Mouse (Mus musculus) lung, embryonic 14.5 days (tissue): ENCODE measurements around the gene Hist1h4k. TPM values are rescaled to one million over a fixed set of nuclear protein-coding genes. Genes with fewer than 3 reads are reported as not detected.
"Not testable (repeated sequence)": the region's sequence is repeated elsewhere in the genome, so short reads cannot be mapped to it uniquely, and the experiment has no call there.

ENCODE experiments used
- ATAC-seq: fragments of 200-750 bp; cut with Nextera tagmentation; 2 replicates; pipeline ENCODE4 v1.8.0; 2017; ENCODE audit warnings: mild to moderate bottlenecking, moderate TSS enrichment, moderate library complexity; ENCODE audit not compliant: insufficient read depth
- DNase-seq: peaks from one replicate; pipeline ENCODE4 v3.0.0-alpha.2; 2015
- H3K27ac ChIP-seq: fragments of 300-500 bp; sonication (generic); 2 replicates; pipeline ENCODE4 v1.5.1; 2014; ENCODE audit warnings: low read depth, mild to moderate bottlenecking, moderate library complexity
- H3K27me3 ChIP-seq: fragments of 300-500 bp; sonication (generic); 2 replicates; pipeline ENCODE4 v1.6.1; 2014; ENCODE audit warnings: low read length, control low read depth; ENCODE audit not compliant: insufficient read depth
- H3K36me3 ChIP-seq: fragments of 300-500 bp; sonication (generic); 2 replicates; pipeline ENCODE4 v1.6.1; 2014; ENCODE audit warnings: control low read depth; ENCODE audit not compliant: insufficient read depth
- H3K4me1 ChIP-seq: fragments of 300-500 bp; sonication (generic); 2 replicates; pipeline ENCODE4 v1.6.1; 2014; ENCODE audit warnings: antibody characterized with exemption, control low read depth; ENCODE audit not compliant: insufficient read depth
- H3K4me2 ChIP-seq: fragments of 300-500 bp; sonication (generic); 2 replicates; pipeline ENCODE4 v1.6.1; 2014; ENCODE audit warnings: mild to moderate bottlenecking
- H3K4me3 ChIP-seq: fragments of 300-500 bp; sonication (generic); 2 replicates; pipeline ENCODE4 v1.5.1; 2014; ENCODE audit warnings: low read depth, low read length
- H3K9ac ChIP-seq: fragments of 300-500 bp; sonication (generic); 2 replicates; pipeline ENCODE4 v1.6.1; 2014
- H3K9me3 ChIP-seq: fragments of 300-500 bp; sonication (generic); 2 replicates; pipeline ENCODE4 v1.6.1; 2016; ENCODE audit warnings: low read depth, low read length, control low read depth
- CTCF ChIP-seq: IDR thresholded peaks from 2 replicates; pipeline ENCODE4 v1.5.1; 2016; ENCODE audit warnings: antibody characterized with exemption, low read depth
- WGBS: fragments of 180-500 bp; shearing (Covaris S2); extraction: QIAGEN DNeasy Blood & Tissue Kit; methylation state at CpG from one replicate; pipeline ENCODE4 v1.1.7; 2014; 5-methylcytosine and 5-hydroxymethylcytosine counted together
- polyA plus RNA-seq: library from polyadenylated mRNA; unstranded; fragments of >200 nt; fragmentation: Nextera tagmentation; extraction: Ambion mirVana; gene quantifications from 2 replicates; pipeline ENCODE4 v1.2.1, GENCODE M21; 2014

Gene Hist1h4k
- polyA plus RNA-seq: 6.4 and 8.8 TPM in 2 replicates

- Histone ChIP-seq H3K4me3 (peak within 1 kb of the TSS; percentile 57), H3K27ac (peak within 1 kb of the TSS; percentile 98), H3K9ac (peak within 1 kb of the TSS; percentile 82), H3K4me2 (peak within 1 kb of the TSS; percentile 84)
- not testable (repeated sequence) for H3K36me3 ChIP-seq, H3K4me1 ChIP-seq, H3K9me3 ChIP-seq, H3K27me3 ChIP-seq
- WGBS: under 1% methylated on average over 42 of the region's 56 CpGs
- peak; percentile 85 for ATAC-seq
- DNase-seq: peak; percentile 98
Observed at GRCm38 (mm10) chr13:21750159-21751017, at the start of gene Hist1h4k. Hist1h4k (minus strand) TSS chr13:21750505.

- H3K36me3 ChIP-seq, ATAC-seq, H3K9ac ChIP-seq, H3K4me3 ChIP-seq, H3K4me2 ChIP-seq, H3K4me1 ChIP-seq, DNase-seq, H3K27me3 ChIP-seq, H3K27ac ChIP-seq, H3K9me3 ChIP-seq: not testable (repeated sequence)
Observed at GRCm38 (mm10) chr13:21797163-21797562, 46.9 kb upstream of the Hist1h4k start.

- WGBS: 88% methylated on average over 7 of the region's 7 CpGs
- H3K4me1 ChIP-seq: no peaks in the 10 kb centered on the region
- TF ChIP-seq CTCF: no peak
- H3K27me3 ChIP-seq: no peaks in the 10 kb centered on the region
- H3K36me3 ChIP-seq: no peaks in the 10 kb centered on the region
- ATAC-seq: no peak
- no peak overlapping the region for H3K27ac ChIP-seq
- H3K9me3 ChIP-seq: no peaks in the 10 kb centered on the region
- H3K4me2 ChIP-seq: no peak overlapping the region
- no peak for DNase-seq
- H3K9ac ChIP-seq: no peak overlapping the region
- no peak overlapping the region for H3K4me3 ChIP-seq
Observed at GRCm38 (mm10) chr13:21795584-21795983, 45.3 kb upstream of the Hist1h4k start.

GRCm38 (mm10) chr13:21790601-21791283 lies 40.4 kb upstream of the Hist1h4k start:
- Histone ChIP-seq H3K9me3 (no peaks in the 10 kb centered on the region), H3K4me3 (peak overlapping the region; percentile 20), H3K27ac (peak overlapping the region; percentile 78), H3K9ac (peak overlapping the region; percentile 24), H3K27me3 (no peaks in the 10 kb centered on the region), H3K36me3 (no peaks in the 10 kb centered on the region), H3K4me2 (peak overlapping the region; percentile 52), H3K4me1 (peaks cover 11% of the 10 kb centered on the region; the same call in 1 of the 2 replicates)
- TF ChIP-seq CTCF: no peak
- 9% methylated on average over 18 of the region's 18 CpGs for WGBS
- DNase-seq (peak; percentile 66), ATAC-seq (no peak)

- Histone ChIP-seq H3K4me3 (no peak overlapping the region), H3K9me3 (no peaks in the 10 kb centered on the region), H3K27ac (0 out of 2 replicates have a peak overlapping the region, but pooled peaks have one; percentile 16), H3K4me2 (no peak overlapping the region), H3K4me1 (peaks cover 13% of the 10 kb centered on the region; the same call in 1 of the 2 replicates), H3K27me3 (no peaks in the 10 kb centered on the region), H3K9ac (no peak overlapping the region), H3K36me3 (no peaks in the 10 kb centered on the region)
- ATAC-seq: no peak
- TF ChIP-seq CTCF: no peak
- DNase-seq: no peak
- 54% methylated on average over 6 of the region's 6 CpGs for WGBS
Observed at GRCm38 (mm10) chr13:21789925-21790324, 39.6 kb upstream of the Hist1h4k start.

GRCm38 (mm10) chr13:21787760-21788593 lies 37.7 kb upstream of the Hist1h4k start:
- 19% methylated on average over 13 of the region's 21 CpGs for WGBS
- TF ChIP-seq CTCF: no peak
- peak overlapping the region; percentile 58 for H3K9ac ChIP-seq
- peak; percentile 56 for DNase-seq
- ATAC-seq: peak; percentile 19; the same call in 1 of the 2 replicates
- no peaks in the 10 kb centered on the region for H3K36me3 ChIP-seq
- peaks cover 17% of the 10 kb centered on the region; the same call in 1 of the 2 replicates for H3K4me1 ChIP-seq
- H3K27ac ChIP-seq: peak overlapping the region; percentile 90
- peak overlapping the region; percentile 57 for H3K4me2 ChIP-seq
- peak overlapping the region; percentile 24 for H3K4me3 ChIP-seq
- H3K27me3 ChIP-seq: no peaks in the 10 kb centered on the region
- H3K9me3 ChIP-seq: no peaks in the 10 kb centered on the region

GRCm38 (mm10) chr13:21786899-21787629 lies 36.8 kb upstream of the Hist1h4k start, which contains the start of the genes Hist1h2an and Hist1h2bp:
Hist1h2an (minus strand) TSS chr13:21787218.
Hist1h2bp (plus strand) TSS chr13:21787461.
- Histone ChIP-seq H3K4me1 (peaks cover 17% of the 10 kb centered on the region; the same call in 1 of the 2 replicates), H3K4me3 (peak within 1 kb of the TSS; percentile 34), H3K27ac (peak within 1 kb of the TSS; percentile 100), H3K4me2 (peak within 1 kb of the TSS; percentile 64), H3K9ac (peak within 1 kb of the TSS; percentile 61)
- not testable (repeated sequence) for H3K36me3 ChIP-seq, H3K9me3 ChIP-seq, H3K27me3 ChIP-seq
- WGBS: under 1% methylated on average over 35 of the region's 63 CpGs
- peak; percentile 92 for ATAC-seq
- peak; percentile 100 for DNase-seq
